Mouse (Mus musculus) G1E (cell line): Measurements from ENCODE around the gene Mrpl21.

Source experiments
- CTCF ChIP-seq: IDR thresholded peaks from 2 replicates; pipeline ENCODE4 v1.5.1; 2012; ENCODE audit warnings: low read depth, low read length, inconsistent platforms, mixed read lengths
- GATA1 ChIP-seq: IDR thresholded peaks from 2 replicates; pipeline ENCODE4 v1.6.1; 2012; ENCODE audit warnings: borderline replicate concordance, low read length, inconsistent platforms, mixed read lengths
- POLR2AphosphoS5 ChIP-seq: IDR thresholded peaks from 2 replicates; pipeline ENCODE4 v1.6.1; 2012; ENCODE audit warnings: low read depth, low read length, inconsistent platforms; ENCODE audit not compliant: insufficient replicate concordance
- TAL1 ChIP-seq: conservative IDR thresholded peaks from 2 replicates; pipeline ENCODE4 v1.6.1; 2012; ENCODE audit warnings: low read depth, low read length, inconsistent platforms, mixed read lengths

DNA sequence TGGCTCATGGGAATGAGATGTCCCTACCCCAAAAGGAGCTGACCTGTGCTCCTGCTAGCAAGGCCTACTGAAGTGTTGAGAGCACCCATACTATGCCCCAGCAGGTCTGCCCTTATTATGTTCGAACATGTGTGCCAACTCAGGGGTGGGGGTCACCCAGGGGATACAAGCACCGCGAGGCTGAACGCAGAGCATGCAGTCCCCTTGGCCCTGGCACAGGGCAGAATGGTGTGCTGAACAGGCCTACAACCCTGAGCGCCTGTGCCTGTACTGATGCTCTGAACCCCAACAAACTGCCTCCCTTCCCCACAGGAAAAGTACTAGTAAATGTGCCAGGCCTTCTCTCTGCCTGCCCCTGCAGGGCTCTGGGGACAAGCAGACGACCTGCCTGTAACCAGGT is 18.4 kb upstream of the Mrpl21 start:
- TF ChIP-seq CTCF (no peak), GATA1 (no peak), POLR2AphosphoS5 (no peak), TAL1 (no peak)
